In genomic region chr13:92296490-92296889, GRCm38 (mm10) we compare ENCODE assay signal across 21 mouse cellular contexts. TPM values are rescaled to one million over a fixed set of nuclear protein-coding genes. Genes with fewer than 3 reads are reported as not detected.
"Had no signal": no experiment of that assay in that cellular context is flagged by ENCODE, and none has a peak within 500 bp of the region (broad histone marks: within the 10 kb centered on the region; RNA-seq: fewer than 3 reads in every experiment).

No protein-coding gene starts in this region.

- H3K4me3 ChIP-seq: midbrain, embryonic 10.5 days; midbrain, embryonic 12.5 days; myocyte; neural tube, embryonic 13.5 days; neural tube, embryonic 15.5 days had no signal

- DNase-seq: lung, embryonic 14.5 days; lung, postnatal 10 days; lung, postnatal 4 days; midbrain, embryonic 14.5 days; retina, postnatal 1 day; right cerebral cortex, adult 18-20 months; right cerebral cortex, postnatal 25 days; right cerebral cortex, postnatal 4 days; spleen, adult 18-20 months; thymus, adult 18-20 months; thymus, postnatal 14 days; thymus, postnatal 36 days had no signal

- H3K4me2 ChIP-seq: lung, embryonic 14.5 days; midbrain, embryonic 12.5 days; neural tube, embryonic 13.5 days; neural tube, embryonic 15.5 days had no signal

- H3K27me3 ChIP-seq: midbrain, embryonic 12.5 days; neural tube, embryonic 13.5 days; neural tube, embryonic 15.5 days had no signal

- ATAC-seq: midbrain, embryonic 16.5 days had no signal

- H3K27ac ChIP-seq: midbrain, embryonic 10.5 days; midbrain, embryonic 12.5 days; neural tube, embryonic 13.5 days; neural tube, embryonic 15.5 days had no signal

- H3K9me3 ChIP-seq: midbrain, embryonic 10.5 days; midbrain, embryonic 12.5 days; neural tube, embryonic 13.5 days; neural tube, embryonic 15.5 days had no signal

- H3K4me1 ChIP-seq: midbrain, embryonic 10.5 days; midbrain, embryonic 12.5 days; neural tube, embryonic 13.5 days had no signal

- H3K9ac ChIP-seq: lung, embryonic 14.5 days; midbrain, embryonic 12.5 days; neural tube, embryonic 13.5 days; neural tube, embryonic 15.5 days had no signal

RNA-seq across cellular contexts. Expression of gene Gm20379, which starts 9.3 kb away (rescaled TPM):
- total RNA-seq: megakaryocyte, adult 5-6 weeks; megakaryocyte-erythroid progenitor cell, adult 5-6 weeks had no signal
- polyA plus RNA-seq: myocyte; small intestine, adult 2 months had no signal
